Mouse (Mus musculus) liver, embryonic 11.5 days (tissue): Measurements from ENCODE around the gene Adam1b. TPM values are rescaled to one million over a fixed set of nuclear protein-coding genes. Genes with fewer than 3 reads are reported as not detected.

ENCODE experiments used
- polyA plus RNA-seq: library from polyadenylated mRNA; unstranded; fragments of >200 nt; fragmentation: Nextera tagmentation; extraction: Ambion mirVana; gene quantifications from 2 replicates; pipeline ENCODE4 v1.2.1, GENCODE M21; 2014

Adam1b gene
- polyA plus RNA-seq, 1 experiment from 2014 or later = not detected

Other genes starting within 250 kb of the Adam1b start
- 36.7 and 38.6 TPM in 2 replicates for gene Trafd1, start 117.8 kb downstream of the Adam1b start, polyA plus RNA-seq
- 59.5 and 64.2 TPM in 2 replicates for gene Naa25, start 105.5 kb downstream of the Adam1b start, polyA plus RNA-seq
- 1.1 and 2.6 TPM in 2 replicates for gene Tmem116, start 51.5 kb downstream of the Adam1b start, polyA plus RNA-seq
- gene Erp29, start 50.9 kb downstream of the Adam1b start, polyA plus RNA-seq = 168 and 175 TPM in 2 replicates
- gene Adam1a, start 42.0 kb upstream of the Adam1b start, polyA plus RNA-seq = 1.2 TPM in 2 replicates
- gene Gm42878, start 42.0 kb upstream of the Adam1b start, polyA plus RNA-seq = not detected in 2 replicates
- gene Mapkapk5, start 42.5 kb upstream of the Adam1b start, polyA plus RNA-seq = 59.8 and 65.3 TPM in 2 replicates
- 88.7 and 97.3 TPM in 2 replicates for gene Aldh2, start 90.4 kb upstream of the Adam1b start, polyA plus RNA-seq
- gene Acad12, start 115.5 kb upstream of the Adam1b start, polyA plus RNA-seq = 3.0 and 5.0 TPM in 2 replicates
- gene Acad10, start 157.1 kb upstream of the Adam1b start, polyA plus RNA-seq = 2.7 and 3.6 TPM in 2 replicates
- 42.8 and 46.0 TPM in 2 replicates for gene Brap, start 157.1 kb upstream of the Adam1b start, polyA plus RNA-seq
- 49.8 and 63.9 TPM in 2 replicates for gene Atxn2, start 207.9 kb upstream of the Adam1b start, polyA plus RNA-seq